Mouse (Mus musculus): ENCODE results near the gene Ifnar1. TPM values are rescaled to one million over a fixed set of nuclear protein-coding genes. Genes with fewer than 3 reads are reported as not detected.

Gene Ifnar1
- polyA plus RNA-seq, 1 experiment from 2014 or later: 47.1 TPM

DNA sequence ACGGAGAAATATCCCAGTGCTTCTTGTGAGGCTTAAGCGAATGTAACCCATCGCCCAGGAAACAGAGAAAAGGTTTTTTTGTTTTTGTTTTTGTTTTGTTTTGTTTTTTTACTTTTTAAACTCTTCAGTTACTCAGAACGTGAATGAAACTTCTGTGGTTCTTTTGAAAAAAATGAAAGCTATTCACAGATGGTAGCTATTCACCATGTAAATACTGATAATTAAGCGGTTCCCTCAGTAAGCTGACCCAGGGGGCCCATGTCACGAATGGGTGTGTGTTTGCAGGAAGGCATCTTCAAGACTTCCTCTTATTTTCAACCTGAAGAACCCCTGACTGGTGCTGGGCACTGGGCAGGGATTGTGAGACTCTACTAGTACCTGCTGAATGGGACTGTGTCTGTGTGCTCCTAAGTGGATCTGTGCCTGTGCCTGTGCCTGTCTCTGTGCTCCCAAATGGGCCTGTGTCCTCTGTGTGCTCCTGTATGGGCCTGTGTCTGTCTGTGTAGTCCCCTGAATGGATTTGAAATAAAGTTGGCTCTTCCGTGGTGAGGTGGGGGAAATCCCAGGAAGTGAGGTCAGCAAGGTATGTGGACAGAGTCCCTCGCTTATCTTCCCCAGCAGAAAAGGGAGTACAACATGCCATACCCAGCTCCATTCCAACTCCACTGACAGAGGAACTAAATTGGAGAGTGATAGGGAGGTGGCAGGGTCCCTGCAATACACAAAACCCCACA, 38.1 kb upstream of the Ifnar1 start:
- Histone ChIP-seq H3K27ac (no peak overlapping the region), H3K36me3 (replicated peaks; ENCODE audit: control insufficient read depth, insufficient read depth) (no peaks in the 10 kb centered on the region), H3K4me2 (replicated peaks) (no peak overlapping the region), H3K4me3 (replicated peaks; ENCODE audit: low read length) (no peak overlapping the region), H3K9me3 (ENCODE audit: control insufficient read depth, low read length) (no peaks in the 10 kb centered on the region), H3K4me1 (replicated peaks; ENCODE audit: control insufficient read depth, insufficient read depth, low read length) (no peaks in the 10 kb centered on the region), H3K27me3 (ENCODE audit: control insufficient read depth, insufficient read depth, low read length) (no peaks in the 10 kb centered on the region), H3K9ac (no peak overlapping the region)
- ATAC-seq (ENCODE audit: low FRiP score): no peak
- no peak for DNase-seq (ENCODE audit: low spot score)
- 76% methylated on average over 8 of the region's 8 CpGs for WGBS

DNA sequence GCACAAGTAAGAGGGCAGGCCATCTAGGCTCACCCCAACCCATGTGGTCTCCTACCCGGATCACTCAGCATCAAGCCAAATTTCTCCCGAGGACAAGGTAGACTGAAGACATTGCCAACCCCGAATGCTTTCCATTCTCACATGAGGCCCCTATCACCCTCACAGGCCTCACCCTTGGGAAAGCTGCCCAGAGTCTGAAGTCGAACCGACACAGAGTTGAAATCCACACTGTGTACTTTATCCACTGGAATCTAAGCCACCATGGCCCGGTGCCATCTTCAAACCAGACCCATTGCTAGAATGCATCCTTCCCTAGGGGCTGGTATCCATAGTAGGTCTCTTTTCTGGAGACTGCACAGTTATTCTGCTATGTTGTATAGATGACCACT, 37.5 kb upstream of the Ifnar1 start:
- no peaks in the 10 kb centered on the region for H3K27me3 ChIP-seq (ENCODE audit: control insufficient read depth, insufficient read depth, low read length)
- 86% methylated on average over 6 of the region's 6 CpGs for WGBS
- H3K4me3 ChIP-seq (replicated peaks; ENCODE audit: low read length): no peak overlapping the region
- no peaks in the 10 kb centered on the region for H3K4me1 ChIP-seq (replicated peaks; ENCODE audit: control insufficient read depth, insufficient read depth, low read length)
- H3K36me3 ChIP-seq (replicated peaks; ENCODE audit: control insufficient read depth, insufficient read depth): no peaks in the 10 kb centered on the region
- H3K27ac ChIP-seq: no peak overlapping the region
- H3K4me2 ChIP-seq (replicated peaks): no peak overlapping the region
- DNase-seq (ENCODE audit: low spot score) (no peak), ATAC-seq (ENCODE audit: low FRiP score) (no peak)
- H3K9me3 ChIP-seq (ENCODE audit: control insufficient read depth, low read length): no peaks in the 10 kb centered on the region
- no peak overlapping the region for H3K9ac ChIP-seq

DNA sequence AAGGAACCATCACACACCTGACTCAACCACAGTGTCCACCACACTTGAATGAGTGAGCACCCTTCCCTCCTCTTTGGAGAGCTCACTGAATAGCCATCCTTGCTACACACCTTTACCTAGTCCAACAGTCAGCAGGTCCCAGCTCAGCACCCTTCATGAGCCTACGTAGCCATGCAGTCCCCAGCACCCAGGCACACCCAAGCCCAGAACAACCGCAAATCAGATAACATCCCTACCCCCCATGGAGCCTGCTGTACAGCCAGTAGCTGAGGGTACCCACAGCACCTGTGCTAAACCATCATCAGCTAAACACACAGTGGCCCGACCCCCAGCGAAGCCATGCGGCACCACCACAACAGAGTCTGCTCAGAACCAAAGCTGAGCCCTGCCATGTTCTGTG, 37.0 kb upstream of the Ifnar1 start:
- no peaks in the 10 kb centered on the region for H3K36me3 ChIP-seq (replicated peaks; ENCODE audit: control insufficient read depth, insufficient read depth)
- H3K9me3 ChIP-seq (ENCODE audit: control insufficient read depth, low read length): no peaks in the 10 kb centered on the region
- H3K4me1 ChIP-seq (replicated peaks; ENCODE audit: control insufficient read depth, insufficient read depth, low read length): no peaks in the 10 kb centered on the region
- no peak overlapping the region for H3K4me2 ChIP-seq (replicated peaks)
- H3K27ac ChIP-seq: no peak overlapping the region
- H3K27me3 ChIP-seq (ENCODE audit: control insufficient read depth, insufficient read depth, low read length): no peaks in the 10 kb centered on the region
- no peak overlapping the region for H3K9ac ChIP-seq
- ATAC-seq (ENCODE audit: low FRiP score): no peak
- no peak overlapping the region for H3K4me3 ChIP-seq (replicated peaks; ENCODE audit: low read length)
- DNase-seq (ENCODE audit: low spot score): no peak
- 94% methylated on average over 5 of the region's 5 CpGs for WGBS

DNA sequence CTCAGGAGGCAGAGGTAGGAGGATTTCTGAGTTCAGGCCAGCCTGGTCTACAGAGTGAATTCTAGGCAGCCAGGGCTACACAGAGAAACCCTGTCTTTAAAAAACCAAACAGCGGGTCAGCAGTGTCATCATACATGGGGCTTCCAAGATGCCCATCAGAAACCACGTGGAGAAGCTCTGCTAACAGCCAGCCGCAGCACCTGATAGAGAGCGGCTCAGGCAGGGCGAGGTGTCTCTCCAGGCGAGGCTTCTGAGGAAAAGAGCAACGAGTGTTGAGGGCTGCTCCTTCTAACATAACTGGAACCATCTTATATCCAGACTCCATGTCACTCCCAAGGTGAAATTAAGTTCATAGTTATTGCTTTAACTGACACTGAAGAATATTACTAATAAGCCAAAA, 36.1 kb upstream of the Ifnar1 start:
- Histone ChIP-seq H3K9me3 (ENCODE audit: control insufficient read depth, low read length) (no peaks in the 10 kb centered on the region), H3K4me2 (replicated peaks) (no peak overlapping the region), H3K27ac (no peak overlapping the region), H3K4me3 (replicated peaks; ENCODE audit: low read length) (no peak overlapping the region), H3K9ac (no peak overlapping the region), H3K36me3 (replicated peaks; ENCODE audit: control insufficient read depth, insufficient read depth) (no peaks in the 10 kb centered on the region), H3K4me1 (replicated peaks; ENCODE audit: control insufficient read depth, insufficient read depth, low read length) (no peaks in the 10 kb centered on the region), H3K27me3 (ENCODE audit: control insufficient read depth, insufficient read depth, low read length) (no peaks in the 10 kb centered on the region)
- WGBS: 88% methylated on average over 7 of the region's 7 CpGs
- ATAC-seq (ENCODE audit: low FRiP score) (no peak), DNase-seq (ENCODE audit: low spot score) (no peak)

DNA sequence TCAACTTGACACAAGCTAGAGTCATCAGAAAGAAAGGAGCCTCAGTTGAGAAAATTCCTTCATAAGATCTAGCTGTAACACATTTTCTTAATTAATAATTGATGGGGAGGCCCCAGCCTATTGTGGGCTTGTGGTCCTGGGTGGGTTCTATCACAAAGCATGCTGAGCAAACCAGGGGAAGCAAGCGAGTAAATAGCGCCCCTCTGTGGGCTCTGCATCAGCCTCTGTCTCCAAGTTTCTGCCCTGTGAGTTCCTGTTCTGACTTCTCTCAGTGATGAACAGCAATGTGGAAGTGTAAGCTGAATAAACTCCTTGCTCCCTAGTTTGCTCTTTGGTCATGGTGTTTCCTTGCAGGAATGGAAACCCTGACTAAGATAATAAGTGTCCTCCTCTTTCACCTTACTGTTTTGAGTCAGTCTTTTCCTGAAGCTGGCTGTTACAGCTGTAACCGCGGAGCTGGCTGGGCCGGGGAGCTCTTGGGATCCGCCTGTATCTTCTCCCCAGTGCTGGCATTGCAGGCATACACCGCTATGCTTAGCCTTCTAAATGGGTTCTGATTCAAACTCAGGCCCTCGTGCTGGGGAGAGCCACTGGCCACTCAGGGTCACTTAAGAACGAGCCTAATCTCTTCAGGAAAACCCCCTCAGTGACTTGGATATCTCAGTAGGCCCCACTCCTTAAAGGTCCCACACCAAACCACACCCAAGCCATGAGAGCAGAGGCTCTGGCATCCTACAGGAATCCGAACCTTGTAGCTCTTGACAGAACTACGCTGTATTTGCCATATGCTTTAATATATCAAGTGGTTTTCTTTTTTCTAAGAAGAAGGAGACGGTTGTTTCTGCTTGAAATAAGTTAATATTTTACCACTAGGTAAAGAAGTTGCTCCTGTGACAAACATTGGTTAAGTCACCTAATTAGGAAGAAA, 34.6 kb upstream of the Ifnar1 start:
- no peaks in the 10 kb centered on the region for H3K4me1 ChIP-seq (replicated peaks; ENCODE audit: control insufficient read depth, insufficient read depth, low read length)
- no peak overlapping the region for H3K4me2 ChIP-seq (replicated peaks)
- WGBS: 86% methylated on average over 12 of the region's 12 CpGs
- H3K36me3 ChIP-seq (replicated peaks; ENCODE audit: control insufficient read depth, insufficient read depth): no peaks in the 10 kb centered on the region
- H3K4me3 ChIP-seq (replicated peaks; ENCODE audit: low read length): no peak overlapping the region
- no peaks in the 10 kb centered on the region for H3K27me3 ChIP-seq (ENCODE audit: control insufficient read depth, insufficient read depth, low read length)
- no peaks in the 10 kb centered on the region for H3K9me3 ChIP-seq (ENCODE audit: control insufficient read depth, low read length)
- no peak overlapping the region for H3K9ac ChIP-seq
- DNase-seq (ENCODE audit: low spot score) (no peak), ATAC-seq (ENCODE audit: low FRiP score) (no peak)
- H3K27ac ChIP-seq: no peak overlapping the region

DNA sequence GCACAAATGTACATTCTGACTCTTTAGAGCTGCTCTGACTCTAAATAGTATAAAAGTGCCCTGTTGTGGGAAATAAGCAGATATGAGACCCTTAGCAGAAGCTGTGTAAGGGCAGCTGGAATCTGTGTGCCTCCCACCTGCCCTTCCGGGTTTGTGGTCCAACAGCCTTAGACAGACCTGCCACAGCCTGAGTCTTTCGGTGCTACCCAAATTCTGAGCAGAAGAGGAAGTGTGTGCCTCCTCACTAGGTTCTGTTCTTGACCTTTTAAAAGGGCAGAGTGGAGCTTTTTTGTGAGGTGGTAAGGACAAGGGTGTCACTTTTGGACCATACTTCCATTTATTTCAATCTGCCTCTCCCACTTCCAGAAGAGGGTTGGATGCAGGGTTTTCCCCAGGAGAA, 33.1 kb upstream of the Ifnar1 start:
- 82% methylated on average over 2 of the region's 2 CpGs for WGBS
- ATAC-seq (ENCODE audit: low FRiP score): no peak

DNA sequence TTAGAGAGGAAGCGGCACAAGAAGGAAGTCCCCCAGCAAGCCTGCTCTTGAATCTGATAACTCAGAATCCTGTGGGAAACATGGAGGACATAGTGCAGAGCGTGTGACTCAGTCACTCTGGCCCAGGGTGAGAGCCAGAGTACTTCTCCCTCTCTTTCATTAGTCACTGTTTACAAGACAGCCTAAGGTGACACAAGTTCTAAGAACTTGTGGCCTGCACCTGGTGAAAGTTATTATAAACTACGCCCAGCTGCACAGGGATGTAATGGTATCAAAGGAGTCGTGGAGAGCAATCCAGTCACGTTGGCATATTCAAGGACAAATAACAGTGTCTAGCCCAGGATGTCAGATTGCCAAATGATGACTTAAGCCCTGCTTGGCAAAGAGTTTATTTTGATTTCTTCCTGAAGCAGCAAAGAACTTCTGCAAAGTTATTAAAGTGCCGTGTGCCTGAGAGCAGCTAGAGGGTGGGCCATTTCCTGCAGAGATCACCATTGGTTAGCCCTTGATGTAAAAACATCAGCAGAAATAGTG, 32.6 kb upstream of the Ifnar1 start:
- Histone ChIP-seq H3K9me3 (ENCODE audit: control insufficient read depth, low read length) (no peaks in the 10 kb centered on the region), H3K4me1 (replicated peaks; ENCODE audit: control insufficient read depth, insufficient read depth, low read length) (no peaks in the 10 kb centered on the region), H3K27me3 (ENCODE audit: control insufficient read depth, insufficient read depth, low read length) (no peaks in the 10 kb centered on the region), H3K4me3 (replicated peaks; ENCODE audit: low read length) (no peak overlapping the region), H3K36me3 (replicated peaks; ENCODE audit: control insufficient read depth, insufficient read depth) (no peaks in the 10 kb centered on the region), H3K27ac (no peak overlapping the region), H3K9ac (no peak overlapping the region), H3K4me2 (replicated peaks) (no peak overlapping the region)
- no peak for ATAC-seq (ENCODE audit: low FRiP score)
- WGBS: 80% methylated on average over 6 of the region's 6 CpGs
- no peak for DNase-seq (ENCODE audit: low spot score)

More for the DNA sequence above, 33.1 kb upstream of the Ifnar1 start:
- DNase-seq (ENCODE audit: low spot score): no peak
- Histone ChIP-seq H3K9me3 (ENCODE audit: control insufficient read depth, low read length) (no peaks in the 10 kb centered on the region), H3K9ac (no peak overlapping the region), H3K4me2 (replicated peaks) (no peak overlapping the region), H3K36me3 (replicated peaks; ENCODE audit: control insufficient read depth, insufficient read depth) (no peaks in the 10 kb centered on the region), H3K27ac (no peak overlapping the region), H3K27me3 (ENCODE audit: control insufficient read depth, insufficient read depth, low read length) (no peaks in the 10 kb centered on the region), H3K4me1 (replicated peaks; ENCODE audit: control insufficient read depth, insufficient read depth, low read length) (no peaks in the 10 kb centered on the region), H3K4me3 (replicated peaks; ENCODE audit: low read length) (no peak overlapping the region)

DNA sequence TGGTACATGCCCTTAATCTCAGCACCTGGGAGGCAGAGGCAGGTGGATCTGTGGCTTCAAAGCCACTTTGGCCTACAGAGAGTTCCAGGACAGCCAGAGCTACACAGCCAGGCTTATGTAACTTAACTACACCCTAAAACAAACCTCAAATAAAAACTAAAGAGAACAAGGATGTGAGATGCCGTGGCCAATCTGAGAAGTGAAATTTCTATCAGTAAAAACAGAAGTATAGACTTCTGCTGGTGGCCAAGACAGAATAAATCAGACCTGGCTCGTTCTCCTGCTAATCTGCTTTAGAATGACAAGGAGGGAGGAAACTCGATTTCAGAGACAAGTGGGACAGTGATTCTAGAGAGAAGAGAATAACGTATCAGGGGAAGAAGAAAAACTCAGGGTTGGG, 29.2 kb upstream of the Ifnar1 start:
- Histone ChIP-seq H3K4me3 (replicated peaks; ENCODE audit: low read length) (no peak overlapping the region), H3K36me3 (replicated peaks; ENCODE audit: control insufficient read depth, insufficient read depth) (no peaks in the 10 kb centered on the region), H3K4me1 (replicated peaks; ENCODE audit: control insufficient read depth, insufficient read depth, low read length) (peaks cover 7% of the 10 kb centered on the region; the same call in 1 of the 2 replicates), H3K27me3 (ENCODE audit: control insufficient read depth, insufficient read depth, low read length) (no peaks in the 10 kb centered on the region), H3K4me2 (replicated peaks) (no peak overlapping the region), H3K9me3 (ENCODE audit: control insufficient read depth, low read length) (no peaks in the 10 kb centered on the region), H3K9ac (no peak overlapping the region), H3K27ac (no peak overlapping the region)
- WGBS: 82% methylated on average over 4 of the region's 4 CpGs
- ATAC-seq (ENCODE audit: low FRiP score) (no peak), DNase-seq (ENCODE audit: low spot score) (no peak)

DNA sequence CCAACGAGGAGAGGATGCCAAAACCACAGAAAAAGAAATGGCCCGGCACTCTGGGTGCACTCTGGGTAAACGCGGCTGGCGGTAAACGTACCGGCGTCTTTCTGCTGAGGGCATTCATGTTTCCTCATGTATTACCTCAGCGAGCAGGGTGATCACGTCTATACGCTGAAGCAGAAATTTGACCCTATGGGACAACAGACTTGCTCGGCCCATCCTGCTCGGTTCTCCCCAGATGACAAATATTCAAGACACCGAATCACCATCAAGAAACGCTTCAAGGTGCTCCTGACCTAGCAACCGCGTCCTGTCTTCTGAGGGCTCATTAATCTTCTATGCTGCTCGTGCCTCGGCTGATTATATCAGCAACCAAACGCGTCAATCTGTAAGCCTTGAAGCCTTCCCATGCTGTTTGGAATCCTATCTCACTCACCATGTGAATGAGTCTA, 26.7 kb upstream of the Ifnar1 start:
- WGBS: 74% methylated on average over 21 of the region's 21 CpGs
- Histone ChIP-seq H3K9me3 (ENCODE audit: control insufficient read depth, low read length) (no peaks in the 10 kb centered on the region), H3K4me1 (replicated peaks; ENCODE audit: control insufficient read depth, insufficient read depth, low read length) (peaks cover 7% of the 10 kb centered on the region; the same call in 1 of the 2 replicates), H3K4me2 (replicated peaks) (no peak overlapping the region), H3K27me3 (ENCODE audit: control insufficient read depth, insufficient read depth, low read length) (no peaks in the 10 kb centered on the region), H3K36me3 (replicated peaks; ENCODE audit: control insufficient read depth, insufficient read depth) (no peaks in the 10 kb centered on the region), H3K9ac (no peak overlapping the region), H3K4me3 (replicated peaks; ENCODE audit: low read length) (no peak overlapping the region), H3K27ac (no peak overlapping the region)
- no peak for DNase-seq (ENCODE audit: low spot score)
- ATAC-seq (ENCODE audit: low FRiP score): no peak
